Mouse (Mus musculus): ENCODE data around the gene Eif2d. TPM values are rescaled to one million over a fixed set of nuclear protein-coding genes. Genes with fewer than 3 reads are reported as not detected.

The Eif2d gene
- polyA plus RNA-seq, 1 experiment from 2014 or later: 60.5 TPM

DNA sequence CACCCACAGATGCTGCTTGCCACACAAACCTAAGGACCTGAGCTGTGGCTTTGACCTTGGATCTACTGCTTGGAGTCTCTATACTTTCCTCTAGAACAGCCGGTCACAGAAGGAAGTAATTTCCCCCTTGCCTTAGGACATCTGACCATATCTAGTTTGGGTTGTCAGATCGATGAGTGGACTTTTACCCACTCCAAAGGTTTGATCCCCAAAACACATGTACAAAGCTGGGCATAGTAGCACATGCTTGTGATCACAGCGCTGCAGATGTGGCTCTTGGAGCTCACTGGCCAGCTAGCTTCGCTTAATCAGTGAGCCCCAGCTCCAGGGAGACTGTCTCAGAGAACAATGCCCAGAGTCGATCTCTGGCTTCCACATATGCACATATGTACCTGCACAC, 55.1 kb downstream of the Eif2d start:
- no peaks in the 10 kb centered on the region for H3K36me3 ChIP-seq
- no peak overlapping the region for H3K9ac ChIP-seq
- no peak overlapping the region for H3K27ac ChIP-seq
- WGBS: 88% methylated on average over 5 of the region's 5 CpGs
- H3K27me3 ChIP-seq: no peaks in the 10 kb centered on the region
- H3K9me3 ChIP-seq: no peaks in the 10 kb centered on the region
- H3K4me3 ChIP-seq: no peak overlapping the region
- no peak for ATAC-seq (ENCODE audit: insufficient number of reproducible peaks, low FRiP score, low TSS enrichment, low read depth)
- H3K4me2 ChIP-seq: no peak overlapping the region
- H3K4me1 ChIP-seq: peaks cover 15% of the 10 kb centered on the region

- Histone ChIP-seq H3K4me3 (no peak overlapping the region), H3K27ac (no peak overlapping the region), H3K4me1 (peaks cover 18% of the 10 kb centered on the region), H3K36me3 (no peaks in the 10 kb centered on the region), H3K9ac (no peak overlapping the region), H3K27me3 (no peaks in the 10 kb centered on the region), H3K4me2 (no peak overlapping the region), H3K9me3 (no peaks in the 10 kb centered on the region)
- 91% methylated on average over 6 of the region's 6 CpGs for WGBS
- no peak for ATAC-seq (ENCODE audit: insufficient number of reproducible peaks, low FRiP score, low TSS enrichment, low read depth)
Measured at GRCm38 (mm10) chr1:131208800-131209199, 55.8 kb downstream of the Eif2d start.

- no peak for ATAC-seq (ENCODE audit: insufficient number of reproducible peaks, low FRiP score, low TSS enrichment, low read depth)
- 53% methylated on average over 8 of the region's 8 CpGs for WGBS
- Histone ChIP-seq H3K27me3 (no peaks in the 10 kb centered on the region), H3K4me1 (peaks cover 18% of the 10 kb centered on the region), H3K4me2 (no peak overlapping the region), H3K27ac (peak overlapping the region; percentile 50; the same call in 1 of the 2 replicates), H3K9me3 (no peaks in the 10 kb centered on the region), H3K9ac (no peak overlapping the region), H3K36me3 (no peaks in the 10 kb centered on the region), H3K4me3 (no peak overlapping the region)
Measured at GRCm38 (mm10) chr1:131209971-131210426, 57.0 kb downstream of the Eif2d start.

DNA sequence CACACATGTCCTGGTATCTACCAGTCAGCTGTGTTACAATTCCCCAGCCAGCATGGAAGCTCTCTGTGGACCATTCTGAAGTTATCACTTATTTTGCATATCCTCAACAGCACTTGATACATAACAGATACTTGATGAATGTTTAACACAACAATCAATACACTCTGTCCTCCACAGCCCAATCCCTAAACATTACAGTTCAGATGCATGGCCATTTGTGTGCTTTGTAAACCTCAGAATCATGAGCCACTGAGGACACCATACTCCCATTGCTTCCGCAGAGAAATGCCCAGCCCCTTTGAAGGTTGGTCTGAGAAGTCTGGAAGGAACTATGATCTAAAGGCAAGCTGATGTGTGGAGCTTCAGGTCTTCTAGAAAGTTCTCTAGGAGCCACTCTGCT, 58.7 kb downstream of the Eif2d start:
- no peak overlapping the region for H3K4me2 ChIP-seq
- no peak for ATAC-seq (ENCODE audit: insufficient number of reproducible peaks, low FRiP score, low TSS enrichment, low read depth)
- 84% methylated on average over 1 of the region's 1 CpGs for WGBS
- H3K9ac ChIP-seq: no peak overlapping the region
- H3K27ac ChIP-seq: no peak overlapping the region
- no peaks in the 10 kb centered on the region for H3K27me3 ChIP-seq
- H3K36me3 ChIP-seq: no peaks in the 10 kb centered on the region
- no peak overlapping the region for H3K4me3 ChIP-seq
- H3K9me3 ChIP-seq: no peaks in the 10 kb centered on the region
- H3K4me1 ChIP-seq: peaks cover 15% of the 10 kb centered on the region

DNA sequence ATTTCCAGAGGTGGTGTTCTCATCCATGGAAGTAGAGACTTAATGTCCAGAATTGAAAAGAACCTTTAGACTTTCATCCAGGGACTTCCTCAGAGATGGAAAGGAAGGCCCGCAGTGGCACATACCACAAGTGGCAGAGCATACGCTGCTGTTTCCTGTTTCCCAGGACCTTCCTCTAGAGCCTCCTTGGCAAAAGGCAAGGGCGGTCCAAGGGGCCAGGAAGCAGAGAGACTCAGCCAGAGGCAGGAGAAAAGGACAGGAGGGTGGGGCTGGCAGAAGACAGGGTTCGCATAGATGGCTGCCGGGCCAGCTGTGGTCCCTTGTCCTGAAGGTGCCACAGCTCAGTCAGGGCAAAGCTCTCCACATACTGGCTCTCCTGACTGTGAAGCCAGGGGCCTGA, 60.0 kb downstream of the Eif2d start:
- Histone ChIP-seq H3K9me3 (no peaks in the 10 kb centered on the region), H3K4me2 (no peak overlapping the region), H3K4me3 (no peak overlapping the region), H3K9ac (no peak overlapping the region), H3K27ac (0 out of 2 replicates have a peak overlapping the region, but pooled peaks have one; percentile 34), H3K27me3 (no peaks in the 10 kb centered on the region), H3K4me1 (peaks cover 11% of the 10 kb centered on the region), H3K36me3 (no peaks in the 10 kb centered on the region)
- ATAC-seq (ENCODE audit: insufficient number of reproducible peaks, low FRiP score, low TSS enrichment, low read depth): no peak
- WGBS: 57% methylated on average over 5 of the region's 5 CpGs

GRCm38 (mm10) chr1:131213361-131213760, 60.4 kb downstream of the Eif2d start:
- Histone ChIP-seq H3K4me3 (no peak overlapping the region), H3K9me3 (no peaks in the 10 kb centered on the region), H3K27ac (0 out of 2 replicates have a peak overlapping the region, but pooled peaks have one; percentile 34), H3K27me3 (no peaks in the 10 kb centered on the region), H3K36me3 (no peaks in the 10 kb centered on the region), H3K4me2 (no peak overlapping the region), H3K9ac (no peak overlapping the region), H3K4me1 (peaks cover 11% of the 10 kb centered on the region)
- no peak for ATAC-seq (ENCODE audit: insufficient number of reproducible peaks, low FRiP score, low TSS enrichment, low read depth)
- WGBS: 56% methylated on average over 6 of the region's 6 CpGs

- Histone ChIP-seq H3K27ac (no peak overlapping the region), H3K9me3 (no peaks in the 10 kb centered on the region), H3K4me2 (no peak overlapping the region), H3K4me3 (no peak overlapping the region), H3K36me3 (no peaks in the 10 kb centered on the region), H3K27me3 (no peaks in the 10 kb centered on the region), H3K4me1 (peaks cover 4% of the 10 kb centered on the region; the same call in 1 of the 2 replicates), H3K9ac (no peak overlapping the region)
- ATAC-seq (ENCODE audit: insufficient number of reproducible peaks, low FRiP score, low TSS enrichment, low read depth): no peak
- 84% methylated on average over 11 of the region's 11 CpGs for WGBS
Measured at GRCm38 (mm10) chr1:131218933-131219332, 66.0 kb downstream of the Eif2d start.

GRCm38 (mm10) chr1:131221822-131222590, 69.0 kb downstream of the Eif2d start:
- Histone ChIP-seq H3K27me3 (no peaks in the 10 kb centered on the region), H3K36me3 (no peaks in the 10 kb centered on the region), H3K9ac (no peak overlapping the region), H3K27ac (no peak overlapping the region), H3K4me3 (no peak overlapping the region), H3K9me3 (no peaks in the 10 kb centered on the region), H3K4me2 (no peak overlapping the region), H3K4me1 (peaks cover 4% of the 10 kb centered on the region; the same call in 1 of the 2 replicates)
- ATAC-seq (ENCODE audit: insufficient number of reproducible peaks, low FRiP score, low TSS enrichment, low read depth): no peak
- WGBS: 72% methylated on average over 13 of the region's 13 CpGs

GRCm38 (mm10) chr1:131223345-131223744, 70.4 kb downstream of the Eif2d start:
- Histone ChIP-seq H3K4me1 (peaks cover 4% of the 10 kb centered on the region; the same call in 1 of the 2 replicates), H3K4me2 (no peak overlapping the region), H3K9ac (no peak overlapping the region), H3K4me3 (no peak overlapping the region), H3K36me3 (no peaks in the 10 kb centered on the region), H3K27me3 (no peaks in the 10 kb centered on the region), H3K27ac (no peak overlapping the region), H3K9me3 (no peaks in the 10 kb centered on the region)
- ATAC-seq (ENCODE audit: insufficient number of reproducible peaks, low FRiP score, low TSS enrichment, low read depth): no peak
- WGBS: 87% methylated on average over 2 of the region's 2 CpGs

- no peak for ATAC-seq (ENCODE audit: insufficient number of reproducible peaks, low FRiP score, low TSS enrichment, low read depth)
- 65% methylated on average over 12 of the region's 12 CpGs for WGBS
- peaks cover 4% of the 10 kb centered on the region; the same call in 1 of the 2 replicates for H3K4me1 ChIP-seq
Measured at GRCm38 (mm10) chr1:131224848-131225471, 72.0 kb downstream of the Eif2d start.

GRCm38 (mm10) chr1:131228225-131228624, 75.2 kb downstream of the Eif2d start:
- Histone ChIP-seq H3K36me3 (no peaks in the 10 kb centered on the region), H3K27ac (no peak overlapping the region), H3K4me3 (no peak overlapping the region), H3K27me3 (no peaks in the 10 kb centered on the region), H3K4me1 (peaks cover 1% of the 10 kb centered on the region; the same call in 1 of the 2 replicates), H3K9me3 (no peaks in the 10 kb centered on the region), H3K9ac (no peak overlapping the region), H3K4me2 (no peak overlapping the region)
- peak; percentile 35; the same call in 1 of the 2 replicates for ATAC-seq (ENCODE audit: insufficient number of reproducible peaks, low FRiP score, low TSS enrichment, low read depth)
- WGBS: 52% methylated on average over 7 of the region's 7 CpGs

More at GRCm38 (mm10) chr1:131224848-131225471, 72.0 kb downstream of the Eif2d start:
- Histone ChIP-seq H3K4me2 (no peak overlapping the region), H3K36me3 (no peaks in the 10 kb centered on the region), H3K4me3 (no peak overlapping the region), H3K9me3 (no peaks in the 10 kb centered on the region), H3K27ac (no peak overlapping the region), H3K27me3 (no peaks in the 10 kb centered on the region), H3K9ac (no peak overlapping the region)

DNA sequence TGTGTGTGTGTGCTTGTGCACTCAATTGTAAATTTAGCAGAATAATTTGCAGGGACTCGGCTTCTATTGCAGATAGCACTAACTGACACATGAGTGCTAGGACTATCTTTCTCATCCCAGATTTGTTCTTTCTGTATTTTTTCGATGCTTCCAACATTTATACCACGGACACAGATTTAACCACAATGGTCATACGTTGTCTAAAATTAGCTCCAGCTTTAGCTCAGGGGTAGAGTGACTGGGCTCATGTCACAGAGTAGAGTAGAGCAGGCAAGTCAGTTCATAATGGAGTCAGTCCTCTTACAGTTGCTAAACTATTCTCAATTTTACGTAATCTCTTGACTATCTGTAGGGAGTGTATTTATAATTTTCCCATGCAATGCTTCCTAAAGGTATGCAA, 75.7 kb downstream of the Eif2d start:
- H3K9me3 ChIP-seq: no peaks in the 10 kb centered on the region
- H3K4me1 ChIP-seq: peaks cover 3% of the 10 kb centered on the region; the same call in 1 of the 2 replicates
- ATAC-seq (ENCODE audit: insufficient number of reproducible peaks, low FRiP score, low TSS enrichment, low read depth): no peak
- no peak overlapping the region for H3K27ac ChIP-seq
- WGBS: 74% methylated on average over 5 of the region's 5 CpGs
- no peaks in the 10 kb centered on the region for H3K36me3 ChIP-seq
- no peak overlapping the region for H3K4me3 ChIP-seq
- no peak overlapping the region for H3K4me2 ChIP-seq
- no peaks in the 10 kb centered on the region for H3K27me3 ChIP-seq
- no peak overlapping the region for H3K9ac ChIP-seq

Measured in limb, embryonic 15.5 days (tissue).